Mouse (Mus musculus) mouse trophoblast stem cell (cell line): ENCODE measurements around the gene Gm20708.

Experiments
- in situ Hi-C, 2 experiments: fragments of 300-500 bp; cut with MseI, MboI; formaldehyde crosslinking; loops; 2 replicates in 1 of 2; 3 replicates in 1 of 2; pipeline ENCODE4 v1.15.1; 2025

Gm20708 gene

DNA sequence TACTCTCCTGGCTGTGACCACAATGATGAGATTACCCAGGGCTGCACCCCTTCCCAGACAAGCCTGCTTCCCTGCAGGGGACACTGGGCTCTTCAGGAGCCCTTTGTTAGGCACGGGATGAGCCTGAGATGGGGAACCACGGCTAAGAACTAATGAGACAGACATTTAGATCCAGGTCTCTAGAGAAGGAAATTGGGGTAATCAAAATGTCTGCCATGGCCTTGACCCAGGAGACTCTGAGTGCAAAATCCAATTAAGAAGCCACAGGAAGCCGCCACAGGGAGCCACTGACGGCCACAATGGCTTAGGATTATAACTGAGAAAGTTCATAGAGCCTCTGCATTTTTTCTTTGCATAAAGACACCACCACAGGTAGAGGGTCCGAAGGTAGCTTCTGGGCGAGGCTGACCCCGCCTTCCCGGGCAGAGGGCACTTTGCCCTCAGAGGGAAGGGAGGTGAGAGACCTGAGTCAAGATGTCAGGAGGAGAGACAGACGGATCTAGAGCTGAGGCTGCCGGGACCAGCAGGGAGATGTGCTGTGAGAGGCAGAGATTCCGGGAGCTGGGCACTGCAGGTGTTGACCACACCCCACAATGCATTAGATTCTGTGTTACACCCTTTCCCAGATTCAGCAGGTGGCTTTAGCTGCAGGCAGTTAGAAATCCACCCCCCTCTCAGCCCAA, 53.8 kb downstream of the Gm20708 start:
- in situ Hi-C loops, result no loop called here

GRCm38 (mm10) chr11:117864805-117865204, 55.3 kb downstream of the Gm20708 start:
- in situ Hi-C loops, result no loop called here

- in situ Hi-C loops, result no loop called here
Observed at GRCm38 (mm10) chr11:117865988-117866387, 56.5 kb downstream of the Gm20708 start.

DNA sequence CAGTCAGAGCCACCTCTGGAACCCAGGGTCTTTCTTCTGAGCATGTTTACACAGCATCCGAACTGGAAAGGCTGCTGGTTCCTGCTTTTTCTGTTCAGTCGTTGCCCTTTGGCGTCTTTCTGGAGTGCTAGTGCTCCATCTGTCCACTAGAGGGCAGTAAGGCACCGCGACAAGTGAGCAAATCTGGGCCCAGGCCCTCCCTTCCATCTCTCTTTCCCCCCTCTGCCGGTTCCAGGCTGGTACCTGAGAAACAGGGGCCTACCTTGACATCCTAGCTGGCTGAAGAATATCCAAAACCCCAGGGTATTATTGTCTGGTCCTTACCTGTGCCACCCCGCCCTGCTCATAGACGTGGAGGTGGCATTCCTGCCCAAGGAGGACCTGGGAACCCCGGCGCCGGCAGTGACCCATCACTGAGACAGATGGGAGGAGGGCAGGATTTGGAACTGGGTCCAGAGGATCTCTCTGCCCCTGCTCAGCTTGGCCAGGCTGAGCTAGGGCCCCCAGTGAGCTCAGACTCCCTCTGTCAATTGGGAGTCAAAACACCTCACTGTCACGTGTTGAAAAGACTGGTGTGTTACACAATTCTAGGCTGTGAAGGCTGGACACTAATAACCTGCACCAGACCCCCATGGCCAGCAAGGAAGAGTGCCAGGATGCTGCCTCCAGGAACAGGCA, 61.4 kb downstream of the Gm20708 start:
- in situ Hi-C loops, result loop anchor here in 1 of 2 experiments (5.0 kb wide), 1 partner anchor 351 kb away; no protein-coding TSS in a partner anchor

- in situ Hi-C loops, result loop anchor here in 1 of 2 experiments (5.0 kb wide), 1 partner anchor 351 kb away; no protein-coding TSS in a partner anchor
Observed at GRCm38 (mm10) chr11:117871376-117871775, 61.9 kb downstream of the Gm20708 start.

- in situ Hi-C loops, result loop anchor here in 1 of 2 experiments (5.0 kb wide), 1 partner anchor 350 kb away; no protein-coding TSS in a partner anchor
Observed at GRCm38 (mm10) chr11:117871911-117872584, 62.6 kb downstream of the Gm20708 start.

DNA sequence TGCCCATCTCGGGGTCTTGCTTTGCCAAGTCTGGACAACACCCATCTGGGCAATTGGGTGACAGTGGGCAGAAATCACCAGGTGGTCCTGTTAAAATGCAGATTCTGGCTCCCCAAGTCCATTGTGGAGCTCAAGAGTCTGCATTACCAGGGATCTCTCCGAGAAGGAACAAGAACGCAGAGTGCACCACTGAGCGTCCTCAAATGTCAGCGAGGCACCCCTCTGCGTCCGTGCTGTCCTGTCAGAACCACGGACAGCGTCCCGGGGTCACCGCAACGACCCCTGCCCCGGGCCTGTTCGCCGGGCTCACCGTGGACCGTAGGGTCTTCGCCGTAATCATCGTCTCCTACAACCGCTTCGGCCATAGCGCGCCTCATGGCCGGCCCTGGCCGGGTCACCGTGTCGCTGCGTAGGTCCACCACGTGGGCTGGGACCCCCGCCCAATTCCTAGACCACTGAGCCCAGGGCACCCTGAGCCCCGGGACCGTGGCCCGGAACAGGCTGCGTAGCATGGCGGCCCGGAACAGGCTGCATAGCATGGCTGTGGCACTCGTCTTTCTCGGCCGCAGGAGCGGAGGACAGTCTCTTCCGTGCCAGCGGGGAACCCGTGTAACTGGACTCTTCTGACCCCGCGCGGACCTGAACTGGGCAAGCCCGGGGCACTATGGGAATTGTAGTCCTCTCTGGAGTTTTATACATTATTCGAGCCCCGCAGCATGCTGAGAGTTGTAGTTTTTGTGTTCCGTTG, 63.6 kb downstream of the Gm20708 start, which contains the start of gene Tha1:
Gene Tha1 (minus strand): TSS at position 621 of the 748 bp plus-strand sequence.
- in situ Hi-C loops, result loop anchor here in 1 of 2 experiments (5.0 kb wide), 1 partner anchor 349 kb away; no protein-coding TSS in a partner anchor

DNA sequence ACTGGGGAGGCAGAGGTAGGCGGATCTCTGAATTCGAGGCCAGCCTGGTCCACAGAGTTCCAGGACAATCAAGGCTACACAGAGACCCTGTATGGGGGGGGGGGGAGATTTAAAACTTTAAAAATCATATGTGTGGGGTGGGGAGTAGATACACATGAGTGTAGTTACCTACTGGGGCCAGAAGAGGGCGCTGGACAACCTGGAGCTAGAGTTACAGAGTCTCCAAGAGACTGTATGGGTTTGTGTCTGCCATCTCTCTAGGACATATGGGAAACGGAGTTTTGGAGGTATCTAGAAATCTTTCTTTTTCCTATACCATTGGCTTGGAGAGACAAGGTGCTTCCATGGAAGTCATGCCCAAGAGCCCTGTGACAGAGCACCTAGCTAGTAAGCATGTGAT, 65.0 kb downstream of the Gm20708 start:
- in situ Hi-C loops, result loop anchor here in 1 of 2 experiments (5.0 kb wide), 1 partner anchor 348 kb away; no protein-coding TSS in a partner anchor

DNA sequence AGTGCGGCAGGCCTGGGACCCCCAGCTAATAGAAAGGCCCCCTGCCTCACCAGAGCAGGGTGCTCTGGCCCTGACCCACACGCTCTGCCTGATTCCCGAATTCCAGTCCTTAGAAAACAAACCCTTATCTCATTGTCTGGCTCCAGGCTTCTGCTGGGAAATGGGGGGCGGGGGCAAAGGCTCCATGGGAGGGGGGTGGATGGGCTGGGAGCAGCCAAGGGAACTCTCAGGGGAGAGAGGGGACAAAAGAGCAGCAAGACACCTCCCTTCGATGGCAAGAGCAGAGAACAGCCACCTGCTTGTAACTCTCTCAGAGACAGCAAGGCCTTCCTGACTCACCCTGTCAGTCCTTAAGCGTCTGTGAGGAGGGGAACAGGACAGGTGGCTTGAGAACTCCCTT, 66.2 kb downstream of the Gm20708 start:
- in situ Hi-C loops, result no loop called here

DNA sequence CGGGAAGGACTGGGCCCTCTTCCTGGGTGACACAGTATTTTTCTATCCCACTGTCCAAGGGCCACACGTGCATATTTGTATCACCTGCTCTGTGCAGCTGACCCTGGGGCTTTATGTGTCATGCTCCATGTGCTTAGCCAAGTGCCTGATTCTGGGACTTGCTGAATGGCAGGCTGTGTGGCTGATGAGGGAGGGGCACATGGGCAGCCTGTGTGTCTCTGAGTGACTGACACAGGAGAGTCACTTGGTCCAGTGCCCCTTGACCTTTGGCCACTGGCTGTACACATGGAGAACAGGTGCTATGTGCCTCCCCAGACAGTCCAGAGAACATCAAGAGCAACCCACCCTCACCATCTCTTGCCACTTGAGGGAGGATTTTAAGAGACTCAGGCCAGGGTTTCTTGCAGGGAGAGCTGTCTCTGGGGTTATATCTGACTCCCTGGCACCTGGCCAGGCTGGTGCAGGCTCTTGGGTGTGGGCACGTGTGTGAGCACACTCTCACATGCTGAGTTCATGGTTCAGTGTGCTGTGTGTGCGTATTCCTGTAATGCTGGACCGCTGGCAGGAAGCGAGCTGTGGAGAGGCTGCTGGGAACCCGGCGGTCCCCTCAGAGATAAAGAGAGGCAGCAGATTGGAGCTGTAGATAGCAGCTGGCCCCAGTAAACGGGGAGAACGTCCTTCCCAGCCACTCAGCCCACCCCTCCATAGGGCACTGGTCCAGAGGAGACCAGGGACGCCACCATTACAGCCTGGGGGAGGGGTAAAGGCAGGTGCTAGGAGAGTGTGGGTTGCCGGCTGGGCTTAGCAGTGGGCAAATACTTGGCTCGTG, 68.7 kb downstream of the Gm20708 start:
- in situ Hi-C loops, result no loop called here

DNA sequence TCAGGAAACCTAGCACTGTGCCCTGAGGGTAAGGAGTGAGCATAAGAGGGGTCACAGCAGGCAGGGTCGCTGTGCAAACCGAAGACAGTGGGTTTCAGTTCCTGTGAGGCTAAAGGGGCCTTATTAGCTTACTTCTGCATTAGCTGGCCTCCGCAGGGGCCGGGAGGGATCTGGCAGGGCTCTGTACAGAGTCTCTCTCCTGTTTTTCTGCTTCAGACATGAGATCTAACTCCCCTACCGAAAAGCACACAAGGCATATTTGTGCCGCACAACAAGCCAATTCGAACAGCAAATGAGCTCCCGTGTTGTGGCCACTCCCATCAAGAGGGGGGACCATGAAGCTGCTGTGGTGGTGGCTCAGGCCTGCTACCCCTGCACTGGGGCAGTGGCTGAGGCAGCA, 69.4 kb downstream of the Gm20708 start:
- in situ Hi-C loops, result no loop called here

GRCm38 (mm10) chr11:117879676-117880075, 70.2 kb downstream of the Gm20708 start:
- in situ Hi-C loops, result no loop called here

DNA sequence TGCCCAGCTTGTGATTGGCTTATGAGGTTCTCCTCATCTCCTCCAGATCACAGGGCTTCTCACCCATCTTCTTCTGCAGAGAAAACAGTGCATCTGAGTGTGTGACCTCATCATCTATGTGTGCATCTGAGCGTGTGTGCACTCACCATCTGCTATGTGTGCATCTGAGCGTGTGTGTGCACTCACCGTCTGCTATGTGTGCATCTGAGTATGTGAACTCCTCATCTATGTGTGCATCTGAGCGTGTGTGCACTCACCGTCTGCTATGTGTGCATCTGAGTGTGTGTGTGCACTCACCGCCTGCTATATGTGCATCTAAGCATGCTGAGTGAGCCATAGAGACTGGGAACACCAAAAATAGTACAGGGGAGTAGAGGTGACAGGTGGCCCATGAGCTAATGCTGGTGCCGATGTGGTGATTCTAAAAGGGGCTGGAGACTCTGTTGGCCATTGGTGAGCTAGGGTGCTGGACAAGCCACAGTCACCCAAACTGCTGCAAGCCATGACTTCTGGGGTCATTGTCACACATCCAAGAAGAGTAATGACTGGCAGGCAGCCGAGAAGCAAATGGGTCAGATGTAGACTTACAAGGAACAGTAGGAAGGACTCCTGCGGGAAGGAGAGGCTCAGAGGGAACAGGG, 71.0 kb downstream of the Gm20708 start:
- in situ Hi-C loops, result no loop called here

GRCm38 (mm10) chr11:117880977-117881358, 71.5 kb downstream of the Gm20708 start:
- in situ Hi-C loops, result no loop called here

DNA sequence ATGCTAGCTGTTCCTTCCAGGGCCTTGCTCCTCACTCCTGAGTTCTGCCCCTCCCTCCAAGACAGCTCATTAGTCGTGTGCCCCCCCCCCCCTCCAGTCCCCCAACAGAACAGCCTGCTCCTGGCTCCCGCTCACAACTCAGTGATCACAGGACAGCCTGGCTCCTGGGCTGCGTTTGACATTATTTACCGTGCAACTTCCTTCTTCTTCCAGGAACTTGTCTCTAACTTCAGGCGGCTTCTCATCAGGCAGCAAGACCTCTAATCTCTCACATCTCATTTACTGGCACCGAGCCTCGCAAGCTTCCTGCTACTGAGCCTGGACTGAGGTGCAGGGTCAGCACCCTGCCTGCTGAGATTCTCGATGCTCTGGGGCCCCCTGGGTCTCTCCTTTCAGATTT, 72.3 kb downstream of the Gm20708 start:
- in situ Hi-C loops, result no loop called here

- in situ Hi-C loops, result no loop called here
Observed at GRCm38 (mm10) chr11:117882208-117882607, 72.7 kb downstream of the Gm20708 start.

GRCm38 (mm10) chr11:117886000-117886399, 76.5 kb downstream of the Gm20708 start:
- in situ Hi-C loops, result no loop called here

GRCm38 (mm10) chr11:117888168-117888852, 78.8 kb downstream of the Gm20708 start:
- in situ Hi-C loops, result no loop called here
